ENCODE assay signal across 28 mouse cellular contexts in genomic region chr4:142767665-142768064, GRCm38 (mm10).
DNase-seq lines count a peak whose midpoint lies in the region; ATAC-seq lines count a peak whose summit lies in the region.
"Had no signal": no experiment of that assay in that cellular context is flagged by ENCODE, and none has a peak within 500 bp of the region (broad histone marks: within the 10 kb centered on the region; RNA-seq: fewer than 3 reads in every experiment).

No protein-coding gene starts in this region.

- no peak overlapping the region for H3K4me2 ChIP-seq in embryonic facial prominence, embryonic 14.5 days (ENCODE audit: low read depth, low read length)
- no peak overlapping the region for H3K4me2 ChIP-seq in limb, embryonic 13.5 days (replicated peaks)
- H3K4me2 ChIP-seq in embryonic facial prominence, embryonic 15.5 days (replicated peaks) = no peak overlapping the region
- no peak overlapping the region for H3K4me2 ChIP-seq in limb, embryonic 15.5 days
- no peak overlapping the region for H3K4me2 ChIP-seq in forebrain, embryonic 14.5 days (ENCODE audit: low read length)
- H3K4me2 ChIP-seq: embryonic facial prominence, embryonic 13.5 days; forebrain, embryonic 12.5 days; forebrain, embryonic 15.5 days had no signal

- H3K4me3 ChIP-seq in embryonic facial prominence, embryonic 14.5 days (ENCODE audit: low read depth, low read length) = no peak overlapping the region
- H3K4me3 ChIP-seq in embryonic facial prominence, embryonic 10.5 days = no peak overlapping the region
- no peak overlapping the region for H3K4me3 ChIP-seq in limb, embryonic 13.5 days
- no peak overlapping the region for H3K4me3 ChIP-seq in limb, embryonic 10.5 days
- H3K4me3 ChIP-seq in embryonic facial prominence, embryonic 15.5 days (replicated peaks) = no peak overlapping the region
- H3K4me3 ChIP-seq in limb, embryonic 15.5 days = no peak overlapping the region
- H3K4me3 ChIP-seq in forebrain, embryonic 14.5 days (ENCODE audit: low read depth, low read length) = no peak overlapping the region
- H3K4me3 ChIP-seq: embryonic facial prominence, embryonic 13.5 days; erythroblast, embryonic 14.5 days; forebrain, embryonic 10.5 days; forebrain, embryonic 12.5 days; forebrain, embryonic 15.5 days had no signal

- ATAC-seq in embryonic facial prominence, embryonic 14.5 days (ENCODE audit: low read depth) = no peak
- peak; percentile 55; the same call in 1 of the 2 replicates for ATAC-seq in limb, embryonic 13.5 days (ENCODE audit: low FRiP score, low read depth)
- ATAC-seq in embryonic facial prominence, embryonic 15.5 days (ENCODE audit: insufficient number of reproducible peaks, low FRiP score, low TSS enrichment, low read depth) = no peak
- peak; percentile 36; the same call in 1 of the 2 replicates for ATAC-seq in limb, embryonic 15.5 days (ENCODE audit: insufficient number of reproducible peaks, low FRiP score, low TSS enrichment, low read depth)
- ATAC-seq in forebrain, embryonic 14.5 days = no peak
- ATAC-seq: activated CD4-positive, CD25-positive, alpha-beta regulatory T cell, adult 4 months; CD4-positive, CD25-positive, alpha-beta regulatory T cell, adult 4 months; forebrain, embryonic 15.5 days; forebrain, postnatal 0 days; Patski had no signal

- H3K4me1 ChIP-seq in embryonic facial prominence, embryonic 14.5 days (ENCODE audit: control insufficient read depth, insufficient read depth, low read length) = peaks cover 12% of the 10 kb centered on the region; the same call in 1 of the 2 replicates
- peaks cover 41% of the 10 kb centered on the region for H3K4me1 ChIP-seq in embryonic facial prominence, embryonic 10.5 days
- peaks cover 31% of the 10 kb centered on the region for H3K4me1 ChIP-seq in limb, embryonic 13.5 days
- H3K4me1 ChIP-seq in limb, embryonic 10.5 days = peaks cover 43% of the 10 kb centered on the region
- peaks cover 15% of the 10 kb centered on the region for H3K4me1 ChIP-seq in embryonic facial prominence, embryonic 15.5 days
- H3K4me1 ChIP-seq in limb, embryonic 15.5 days = peaks cover 18% of the 10 kb centered on the region; the same call in 1 of the 2 replicates
- H3K4me1 ChIP-seq in forebrain, embryonic 14.5 days (ENCODE audit: control insufficient read depth, insufficient read depth, low read length) = peaks cover 20% of the 10 kb centered on the region

- no peaks in the 10 kb centered on the region for H3K9me3 ChIP-seq in embryonic facial prominence, embryonic 14.5 days (ENCODE audit: control insufficient read depth, low read length)
- H3K9me3 ChIP-seq in embryonic facial prominence, embryonic 10.5 days = 0 out of 2 replicates have a peak, but pooled peaks cover 4% of the 10 kb centered on the region
- H3K9me3 ChIP-seq in limb, embryonic 13.5 days = 0 out of 2 replicates have a peak, but pooled peaks cover 4% of the 10 kb centered on the region
- no peaks in the 10 kb centered on the region for H3K9me3 ChIP-seq in limb, embryonic 10.5 days (replicated peaks)
- H3K9me3 ChIP-seq in embryonic facial prominence, embryonic 15.5 days (replicated peaks) = no peaks in the 10 kb centered on the region
- no peaks in the 10 kb centered on the region for H3K9me3 ChIP-seq in limb, embryonic 15.5 days
- no peaks in the 10 kb centered on the region for H3K9me3 ChIP-seq in forebrain, embryonic 14.5 days (replicated peaks; ENCODE audit: control insufficient read depth, low read length)
- H3K9me3 ChIP-seq: embryonic facial prominence, embryonic 13.5 days; forebrain, embryonic 10.5 days; forebrain, embryonic 12.5 days had no signal

- no peak overlapping the region for H3K27ac ChIP-seq in embryonic facial prominence, embryonic 14.5 days (replicated peaks; ENCODE audit: low read depth, low read length)
- H3K27ac ChIP-seq in embryonic facial prominence, embryonic 10.5 days (replicated peaks) = no peak overlapping the region
- H3K27ac ChIP-seq in limb, embryonic 13.5 days = no peak overlapping the region
- H3K27ac ChIP-seq in limb, embryonic 10.5 days = no peak overlapping the region
- H3K27ac ChIP-seq in embryonic facial prominence, embryonic 15.5 days (replicated peaks) = peak overlapping the region; percentile 23; the same call in 1 of the 2 replicates
- peak overlapping the region; percentile 59; the same call in 1 of the 2 replicates for H3K27ac ChIP-seq in limb, embryonic 15.5 days
- H3K27ac ChIP-seq in forebrain, embryonic 14.5 days (ENCODE audit: low read depth, low read length) = no peak overlapping the region
- H3K27ac ChIP-seq: embryonic facial prominence, embryonic 13.5 days; forebrain, embryonic 10.5 days; forebrain, embryonic 12.5 days; forebrain, embryonic 15.5 days had no signal

- H3K9ac ChIP-seq in embryonic facial prominence, embryonic 14.5 days (ENCODE audit: low read depth, low read length) = no peak overlapping the region
- H3K9ac ChIP-seq in limb, embryonic 13.5 days = no peak overlapping the region
- H3K9ac ChIP-seq in embryonic facial prominence, embryonic 15.5 days = no peak overlapping the region
- H3K9ac ChIP-seq in limb, embryonic 15.5 days = no peak overlapping the region
- no peak overlapping the region for H3K9ac ChIP-seq in forebrain, embryonic 14.5 days (ENCODE audit: low read length)
- H3K9ac ChIP-seq: embryonic facial prominence, embryonic 13.5 days; forebrain, embryonic 12.5 days; forebrain, embryonic 15.5 days; forebrain, postnatal 0 days had no signal

- peak; percentile 76 for DNase-seq in embryonic facial prominence, embryonic 14.5 days (ENCODE audit: low spot score)
- DNase-seq in embryonic facial prominence, embryonic 10.5 days (ENCODE audit: low spot score) = no peak
- no peak for DNase-seq in limb, embryonic 10.5 days (ENCODE audit: low spot score)
- no peak for DNase-seq in frontal cortex, postnatal 10 days (ENCODE audit: low spot score in 2 of 2)
- DNase-seq in forebrain, embryonic 14.5 days (ENCODE audit: low spot score) = no peak
- DNase-seq: adrenal gland, adult 8-10 months; adrenal gland, postnatal 14 days; adrenal gland, postnatal 36 days; B cell, adult 2 months; cerebellum, adult 11-12 months; cerebellum, adult 2 months; cerebellum, adult 9-10 months; cerebellum, postnatal 10 days; cerebellum, postnatal 25 days; forebrain, postnatal 0 days had no signal

- H3K36me3 ChIP-seq in embryonic facial prominence, embryonic 14.5 days (ENCODE audit: control insufficient read depth, insufficient read depth, low read length) = no peaks in the 10 kb centered on the region
- no peaks in the 10 kb centered on the region for H3K36me3 ChIP-seq in embryonic facial prominence, embryonic 10.5 days (replicated peaks)
- H3K36me3 ChIP-seq in limb, embryonic 13.5 days = no peaks in the 10 kb centered on the region
- no peaks in the 10 kb centered on the region for H3K36me3 ChIP-seq in limb, embryonic 10.5 days
- H3K36me3 ChIP-seq in embryonic facial prominence, embryonic 15.5 days = no peaks in the 10 kb centered on the region
- H3K36me3 ChIP-seq in limb, embryonic 15.5 days = no peaks in the 10 kb centered on the region
- H3K36me3 ChIP-seq in forebrain, embryonic 14.5 days (ENCODE audit: control insufficient read depth, insufficient read depth, low read length) = no peaks in the 10 kb centered on the region
- H3K36me3 ChIP-seq: embryonic facial prominence, embryonic 13.5 days; forebrain, embryonic 10.5 days; forebrain, embryonic 12.5 days; forebrain, embryonic 15.5 days; G1E had no signal

- 39% methylated on average over 4 of the region's 4 CpGs for WGBS in embryonic facial prominence, embryonic 14.5 days
- 53% methylated on average over 4 of the region's 4 CpGs for WGBS in embryonic facial prominence, embryonic 10.5 days
- 24% methylated on average over 4 of the region's 4 CpGs for WGBS in limb, embryonic 13.5 days
- WGBS in limb, embryonic 10.5 days = 66% methylated on average over 4 of the region's 4 CpGs
- 30% methylated on average over 4 of the region's 4 CpGs for WGBS in embryonic facial prominence, embryonic 15.5 days
- WGBS in limb, embryonic 15.5 days = 28% methylated on average over 4 of the region's 4 CpGs
- 76% methylated on average over 4 of the region's 4 CpGs for WGBS in forebrain, embryonic 14.5 days

- no peaks in the 10 kb centered on the region for H3K27me3 ChIP-seq in embryonic facial prominence, embryonic 14.5 days (replicated peaks; ENCODE audit: control insufficient read depth, insufficient read depth, low read length)
- peaks cover 21% of the 10 kb centered on the region for H3K27me3 ChIP-seq in embryonic facial prominence, embryonic 10.5 days (replicated peaks; ENCODE audit: low read depth, poor library complexity, severe bottlenecking)
- peaks cover 4% of the 10 kb centered on the region for H3K27me3 ChIP-seq in limb, embryonic 13.5 days
- no peaks in the 10 kb centered on the region for H3K27me3 ChIP-seq in limb, embryonic 10.5 days (ENCODE audit: low read depth, poor library complexity, severe bottlenecking)
- H3K27me3 ChIP-seq in embryonic facial prominence, embryonic 15.5 days = peaks cover 11% of the 10 kb centered on the region; the same call in 1 of the 2 replicates
- H3K27me3 ChIP-seq in limb, embryonic 15.5 days = peaks cover 8% of the 10 kb centered on the region; the same call in 1 of the 2 replicates
- no peaks in the 10 kb centered on the region for H3K27me3 ChIP-seq in forebrain, embryonic 14.5 days (replicated peaks; ENCODE audit: control insufficient read depth, insufficient read depth, low read length)
- H3K27me3 ChIP-seq: CH12.LX; forebrain, embryonic 15.5 days; Patski had no signal

Comparison
In these comparisons a context has a peak if more than half of its experiments do, and no peak if none do; other contexts are left out.
1. H3K27ac ChIP-seq: peak in embryonic facial prominence, embryonic 15.5 days (single experiment) and limb, embryonic 15.5 days (single experiment); none in embryonic facial prominence, embryonic 14.5 days (single experiment), embryonic facial prominence, embryonic 10.5 days (single experiment), limb, embryonic 13.5 days (single experiment), limb, embryonic 10.5 days (single experiment) and forebrain, embryonic 14.5 days (single experiment).
2. ATAC-seq: peak in limb, embryonic 13.5 days (single experiment) and limb, embryonic 15.5 days (single experiment); none in embryonic facial prominence, embryonic 14.5 days (single experiment), embryonic facial prominence, embryonic 15.5 days (single experiment) and forebrain, embryonic 14.5 days (single experiment).